Mouse (Mus musculus) cerebellum, adult 2 months (tissue): ENCODE measurements at regions not wholly inside any gene's neighbourhood (a gene's known extent, or its start where the extent isn't known, plus 50 kb on each side); places are given as distances from the start of the nearest gene placed in this dataset.

ENCODE experiments used
- CTCF ChIP-seq: fragments of 200-500 bp; IDR thresholded peaks from 2 replicates; pipeline ENCODE4 v1.5.1; 2011; ENCODE audit warnings: low read depth, mild to moderate bottlenecking, control low read depth, low read length, moderate library complexity, borderline replicate concordance; ENCODE audit not compliant: insufficient read depth
- POLR2A ChIP-seq: fragments of 200-500 bp; IDR thresholded peaks from 2 replicates; pipeline ENCODE4 v1.6.1; 2011; ENCODE audit warnings: low read length, control low read depth, borderline replicate concordance; ENCODE audit not compliant: insufficient read depth

DNA sequence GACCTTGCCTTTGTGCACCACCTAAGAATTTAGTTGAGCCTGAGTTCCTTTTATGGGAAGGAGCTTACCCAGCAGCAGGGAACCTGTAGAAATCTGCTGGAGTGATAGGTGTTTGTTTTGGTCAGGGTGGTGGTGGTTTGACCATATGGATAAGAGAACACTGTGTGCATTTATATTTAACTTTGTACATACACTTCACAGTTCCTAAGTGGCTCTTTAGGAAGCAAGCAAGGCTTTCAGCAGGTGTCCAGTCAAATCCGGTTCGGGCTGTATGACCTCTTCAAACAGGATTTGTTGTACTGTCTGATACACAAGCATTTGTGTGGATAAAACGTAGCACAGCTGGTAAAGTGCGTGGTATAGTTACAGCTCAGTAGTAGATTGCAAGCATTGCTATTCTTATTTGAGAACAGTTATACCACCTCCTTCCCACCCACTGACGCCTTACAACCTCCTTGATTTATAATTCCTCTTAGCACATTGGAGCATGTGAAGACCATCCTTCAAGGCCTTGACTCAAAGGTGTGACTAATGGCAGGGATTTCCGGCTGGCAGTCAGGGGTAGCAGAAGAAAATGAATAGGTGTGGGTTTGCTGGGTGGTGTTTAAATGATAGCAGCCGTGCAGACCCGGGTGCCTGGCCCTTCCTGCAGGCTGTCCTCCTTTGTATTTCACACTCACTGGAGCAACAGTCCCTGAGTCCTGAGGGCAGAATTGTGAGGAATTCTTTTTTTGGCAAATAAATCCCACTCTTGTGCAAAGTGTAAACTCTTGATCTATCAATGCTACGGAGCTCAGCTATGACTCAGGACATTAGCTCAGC, 79.4 kb upstream of the Osmr start:
- TF ChIP-seq CTCF (no peak), POLR2A (no peak)
